Mouse (Mus musculus) left cerebral cortex, adult 2 months (tissue): Measurements from ENCODE around the gene Olfr1158. TPM values are rescaled to one million over a fixed set of nuclear protein-coding genes. Genes with fewer than 3 reads are reported as not detected.
"Not testable (repeated sequence)": the region's sequence is repeated elsewhere in the genome, so short reads cannot be mapped to it uniquely, and the experiment has no call there.

Experiments
- DNase-seq, 2 experiments: peaks; one replicate each; pipeline ENCODE4 v3.0.0; 2021 to 2022; ENCODE audit warnings: low spot score in 2 of 2, mixed read lengths in 1 of 2; ENCODE audit errors: extremely low spot score in 1 of 2
- H3K27ac ChIP-seq: fragments of 200-600 bp; 2 replicates; pipeline ENCODE4 v1.8.1; 2022
- H3K4me3 ChIP-seq: fragments of 200-600 bp; 2 replicates; pipeline ENCODE4 v1.8.1; 2022
- CTCF ChIP-seq: fragments of 200-600 bp; IDR thresholded peaks from 2 replicates; pipeline ENCODE4 v1.8.1; 2022; ENCODE audit warnings: antibody characterized with exemption, mild to moderate bottlenecking, moderate library complexity
- intact Hi-C: fragments of 180-260 bp; cut with DNase I; formaldehyde crosslinking; loops from one replicate; pipeline ENCODE4 v1.15.1; 2025
- long read RNA-seq, 2 experiments: library from polyadenylated mRNA; stranded (forward); transcript quantifications; one replicate each; pipeline ENCODE4 v2.0.0; 2021; ENCODE audit warnings: borderline mapping rate in 2 of 2
- total RNA-seq, 2 experiments: library from RNA; stranded (reverse); gene quantifications; 2 replicates each; pipeline ENCODE4 v1.2.3; 2021

The Olfr1158 gene
- total RNA-seq, result not detected
- long read RNA-seq, experiment 1, result 0 reads
- long read RNA-seq, experiment 2, result 0 reads

GRCm38 (mm10) chr2:87989813-87990212 lies at the start of gene Olfr1158:
TSS of gene Olfr1158 (plus strand) at chr2:87990113.
- intact Hi-C loops, result no loop called here
- no peak within 1 kb of the TSS for H3K4me3 ChIP-seq
- no peak for TF ChIP-seq CTCF
- DNase-seq, result no peak
- H3K27ac ChIP-seq, result no peak within 1 kb of the TSS

- no peak within 1 kb of the TSS for H3K4me3 ChIP-seq
- intact Hi-C loops, result no loop called here
- no peak for TF ChIP-seq CTCF
- no peak within 1 kb of the TSS for H3K27ac ChIP-seq
- no peak for DNase-seq
These were observed 44.9 kb upstream of the Olfr1158 start, which contains the start of gene Olfr1155 for GRCm38 (mm10) chr2:87945037-87945436. TSS of gene Olfr1155 (minus strand) at chr2:87945137.

GRCm38 (mm10) chr2:87953000-87953399 lies 36.9 kb upstream of the Olfr1158 start, which contains the start of gene Olfr1156:
TSS of gene Olfr1156 (minus strand) at chr2:87953100.
- intact Hi-C loops, result no loop called here

GRCm38 (mm10) chr2:87968199-87968598 lies 21.7 kb upstream of the Olfr1158 start, which contains the start of gene Olfr1157:
TSS of gene Olfr1157 (minus strand) at chr2:87968299.
- Histone ChIP-seq H3K4me3 (no peak within 1 kb of the TSS), H3K27ac (no peak within 1 kb of the TSS)
- no peak for TF ChIP-seq CTCF
- intact Hi-C loops, result no loop called here
- DNase-seq, result no peak

More at GRCm38 (mm10) chr2:87953000-87953399, 36.9 kb upstream of the Olfr1158 start, which contains the start of gene Olfr1156:
- DNase-seq, result no peak
- TF ChIP-seq CTCF, result no peak
- H3K4me3 ChIP-seq, result no peak within 1 kb of the TSS
- no peak within 1 kb of the TSS for H3K27ac ChIP-seq

GRCm38 (mm10) chr2:87974563-87974962 lies 15.3 kb upstream of the Olfr1158 start, which contains the start of gene Olfr74:
TSS of gene Olfr74 (minus strand) at chr2:87974663.
- TF ChIP-seq CTCF, result no peak
- intact Hi-C loops, result no loop called here
- no peak within 1 kb of the TSS for H3K27ac ChIP-seq
- H3K4me3 ChIP-seq, result no peak within 1 kb of the TSS
- no peak for DNase-seq

GRCm38 (mm10) chr2:88007515-88008318 lies 17.8 kb downstream of the Olfr1158 start, which contains the start of gene Olfr1160:
TSS of gene Olfr1160 (minus strand) at chr2:88008268.
- intact Hi-C loops, result no loop called here

GRCm38 (mm10) chr2:88022474-88022873 lies 32.6 kb downstream of the Olfr1158 start, which contains the start of gene Olfr1161:
TSS of gene Olfr1161 (plus strand) at chr2:88022774.
- H3K27ac ChIP-seq, H3K4me3 ChIP-seq, DNase-seq, intact Hi-C loops: not testable (repeated sequence)

More at GRCm38 (mm10) chr2:88007515-88008318, 17.8 kb downstream of the Olfr1158 start, which contains the start of gene Olfr1160:
- Histone ChIP-seq H3K4me3 (no peak within 1 kb of the TSS), H3K27ac (no peak within 1 kb of the TSS)
- DNase-seq, result no peak
- TF ChIP-seq CTCF, result no peak

- intact Hi-C loops, result no loop called here
These were observed 47.7 kb downstream of the Olfr1158 start, which contains the start of gene Olfr73 for GRCm38 (mm10) chr2:88037599-88037998. TSS of gene Olfr73 (minus strand) at chr2:88037699.

More at GRCm38 (mm10) chr2:88037599-88037998, 47.7 kb downstream of the Olfr1158 start, which contains the start of gene Olfr73:
- no peak for TF ChIP-seq CTCF
- no peak for DNase-seq
- no peak within 1 kb of the TSS for H3K4me3 ChIP-seq
- no peak within 1 kb of the TSS for H3K27ac ChIP-seq

Other genes with a start within 250 kb of the Olfr1158 start
- not detected for gene Olfr1140, start 246.4 kb upstream of the Olfr1158 start, total RNA-seq
- not detected for gene Olfr1141, start 236.1 kb upstream of the Olfr1158 start, total RNA-seq
- gene Olfr152, start 210.6 kb upstream of the Olfr1158 start, total RNA-seq, result not detected
- gene Olfr1143, start 189.5 kb upstream of the Olfr1158 start, total RNA-seq, result not detected
- gene Olfr1145, start 180.3 kb upstream of the Olfr1158 start, total RNA-seq, result not detected
- not detected for gene Olfr1148, start 159.6 kb upstream of the Olfr1158 start, total RNA-seq
- gene Olfr1150-ps1, start 146.1 kb upstream of the Olfr1158 start, total RNA-seq, result not detected
- gene Olfr1151, start 134.3 kb upstream of the Olfr1158 start, total RNA-seq, result not detected
- gene Olfr1152, start 123.6 kb upstream of the Olfr1158 start, total RNA-seq, result not detected
- not detected for gene Olfr1153, start 95.2 kb upstream of the Olfr1158 start, total RNA-seq
- not detected for gene Olfr1154, start 84.9 kb upstream of the Olfr1158 start, total RNA-seq
- not detected for gene Olfr1155, start 45.0 kb upstream of the Olfr1158 start, total RNA-seq
- not detected for gene Olfr1156, start 37.0 kb upstream of the Olfr1158 start, total RNA-seq
- not detected for gene Olfr1157, start 21.8 kb upstream of the Olfr1158 start, total RNA-seq
- gene Olfr74, start 15.4 kb upstream of the Olfr1158 start, total RNA-seq, result not detected
- gene Olfr1160, start 18.2 kb downstream of the Olfr1158 start, total RNA-seq, result not detected
- not detected for gene Olfr1161, start 32.7 kb downstream of the Olfr1158 start, total RNA-seq
- not detected for gene Olfr73, start 47.6 kb downstream of the Olfr1158 start, total RNA-seq
- gene Olfr1162, start 61.0 kb downstream of the Olfr1158 start, total RNA-seq, result not detected
- not detected for gene Olfr1163, start 81.7 kb downstream of the Olfr1158 start, total RNA-seq
- not detected for gene Olfr1164, start 103.9 kb downstream of the Olfr1158 start, total RNA-seq
- not detected for gene Olfr1166, start 138.2 kb downstream of the Olfr1158 start, total RNA-seq
- not detected for gene Olfr1167, start 165.1 kb downstream of the Olfr1158 start, total RNA-seq
- gene Olfr1168, start 191.8 kb downstream of the Olfr1158 start, total RNA-seq, result not detected
- not detected for gene Olfr1170, start 238.2 kb downstream of the Olfr1158 start, total RNA-seq